Mouse (Mus musculus) CH12.LX (cell line): ENCODE data around the gene Zc3h10. TPM values are rescaled to one million over a fixed set of nuclear protein-coding genes. Genes with fewer than 3 reads are reported as not detected.

ENCODE experiments used
- DNase-seq: peaks from one replicate; pipeline ENCODE4 v3.0.0-alpha.2; 2013; ENCODE audit errors: extremely low read depth
- H3K27ac ChIP-seq: 2 replicates; pipeline ENCODE4 v1.5.1; 2012; ENCODE audit warnings: low read depth, mild to moderate bottlenecking, control low read depth, moderate library complexity; ENCODE audit not compliant: insufficient read depth
- H3K27me3 ChIP-seq: replicated peaks from 2 replicates; pipeline ENCODE3; 2012; ENCODE audit warnings: inconsistent platforms
- H3K36me3 ChIP-seq, 2 experiments: replicated peaks in 1 of 2; 2 replicates each; pipeline versions ENCODE3 to v1.6.1; 2012; ENCODE audit warnings: inconsistent platforms in 1 of 2, low read length in 1 of 2, mild to moderate bottlenecking in 1 of 2, mixed read lengths in 1 of 2, moderate library complexity in 1 of 2; ENCODE audit not compliant: control insufficient read depth in 1 of 2, insufficient read depth in 1 of 2
- H3K4me1 ChIP-seq, 2 experiments: 2 replicates each; pipeline ENCODE4 v1.6.1; 2012; ENCODE audit warnings: inconsistent platforms in 1 of 2, moderate library complexity in 1 of 2; ENCODE audit not compliant: insufficient read depth in 2 of 2, control insufficient read depth in 1 of 2
- H3K4me2 ChIP-seq: 2 replicates; pipeline ENCODE4 v1.6.1; 2012; ENCODE audit warnings: low read depth, mild to moderate bottlenecking, control low read depth; ENCODE audit not compliant: poor library complexity, insufficient read depth, severe bottlenecking
- H3K4me3 ChIP-seq, 3 experiments: fragments of 150-350 bp in 1 of 3; sonication (generic) in 1 of 3; replicated peaks in 1 of 3; 2 replicates each; pipeline versions ENCODE3 to v1.5.1; 2011 to 2012; ENCODE audit warnings: low read depth in 2 of 3, low read length in 2 of 3, mild to moderate bottlenecking in 2 of 3, moderate library complexity in 2 of 3, control low read depth in 1 of 3, improper control_type of control experiment in 1 of 3, inconsistent platforms in 1 of 3, mixed read lengths in 1 of 3; ENCODE audit not compliant: poor library complexity in 1 of 3
- H3K79me2 ChIP-seq: replicated peaks from 2 replicates; pipeline ENCODE4 v1.6.1; 2012; ENCODE audit warnings: mild to moderate bottlenecking, moderate library complexity; ENCODE audit not compliant: control insufficient read depth, poor library complexity, insufficient read depth, severe bottlenecking; ENCODE audit errors: extremely low read depth
- H3K9ac ChIP-seq: 2 replicates; pipeline ENCODE4 v1.6.1; 2012; ENCODE audit warnings: low read depth, mild to moderate bottlenecking, control low read depth, moderate library complexity; ENCODE audit not compliant: insufficient read depth
- H3K9me3 ChIP-seq: replicated peaks from 2 replicates; pipeline ENCODE3; 2012; ENCODE audit warnings: low read length, inconsistent platforms, mixed read lengths
- CHD2 ChIP-seq: IDR thresholded peaks from 2 replicates; pipeline ENCODE4 v1.6.1; 2011; ENCODE audit warnings: low read length, improper control_type of control experiment
- E2F4 ChIP-seq: IDR thresholded peaks from 2 replicates; pipeline ENCODE4 v1.6.1; 2011; ENCODE audit warnings: low read depth, low read length, improper control_type of control experiment; ENCODE audit not compliant: insufficient replicate concordance
- ELF1 ChIP-seq: IDR thresholded peaks from 2 replicates; pipeline ENCODE4 v1.6.1; 2014; ENCODE audit warnings: low read depth, mild to moderate bottlenecking, inconsistent platforms, low read length, improper control_type of control experiment
- EP300 ChIP-seq: IDR thresholded peaks from 2 replicates; pipeline ENCODE4 v1.6.1; 2011; ENCODE audit warnings: low read length, improper control_type of control experiment
- IRF4 ChIP-seq: IDR thresholded peaks from 2 replicates; pipeline ENCODE4 v1.6.1; 2014; ENCODE audit warnings: low read depth, mild to moderate bottlenecking, inconsistent platforms, low read length, improper control_type of control experiment
- KAT2A ChIP-seq: IDR thresholded peaks from 2 replicates; pipeline ENCODE4 v1.6.1; 2012; ENCODE audit warnings: low read length, improper control_type of control experiment, inconsistent platforms; ENCODE audit not compliant: insufficient replicate concordance
- MAFK ChIP-seq: IDR thresholded peaks from 2 replicates; pipeline ENCODE4 v1.6.1; 2011; ENCODE audit warnings: low read length, improper control_type of control experiment; ENCODE audit not compliant: insufficient replicate concordance
- MXI1 ChIP-seq: IDR thresholded peaks from 2 replicates; pipeline ENCODE4 v1.6.1; 2011; ENCODE audit warnings: mild to moderate bottlenecking, low read depth, low read length, improper control_type of control experiment
- PAX5 ChIP-seq: IDR thresholded peaks from 2 replicates; pipeline ENCODE4 v1.6.1; 2012; ENCODE audit warnings: low read length, inconsistent platforms, mixed read lengths
- POLR2A ChIP-seq: IDR thresholded peaks from 2 replicates; pipeline ENCODE4 v1.6.1; 2011; ENCODE audit warnings: low read depth, mild to moderate bottlenecking, improper control_type of control experiment, low read length
- POLR2AphosphoS2 ChIP-seq: IDR thresholded peaks from 2 replicates; pipeline ENCODE4 v1.6.1; 2011; ENCODE audit warnings: low read depth, low read length, improper control_type of control experiment
- RAD21 ChIP-seq: IDR thresholded peaks from 2 replicates; pipeline ENCODE4 v1.6.1; 2011; ENCODE audit warnings: low read depth, mild to moderate bottlenecking, low read length, improper control_type of control experiment, moderate library complexity
- RCOR1 ChIP-seq: conservative IDR thresholded peaks from 2 replicates; pipeline ENCODE4 v1.6.1; 2012; ENCODE audit warnings: low read depth, mild to moderate bottlenecking, inconsistent platforms, low read length, improper control_type of control experiment
- TBP ChIP-seq: conservative IDR thresholded peaks from 2 replicates; pipeline ENCODE4 v1.6.1; 2011; ENCODE audit warnings: low read depth, low read length, improper control_type of control experiment
- TCF12 ChIP-seq: IDR thresholded peaks from 2 replicates; pipeline ENCODE4 v1.6.1; 2014; ENCODE audit warnings: low read depth, mild to moderate bottlenecking, inconsistent platforms, low read length, improper control_type of control experiment
- UBTF ChIP-seq: IDR thresholded peaks from 2 replicates; pipeline ENCODE4 v1.6.1; 2012; ENCODE audit warnings: low read depth, mild to moderate bottlenecking, inconsistent platforms, low read length, improper control_type of control experiment, moderate library complexity
- USF2 ChIP-seq: conservative IDR thresholded peaks from 2 replicates; pipeline ENCODE4 v1.6.1; 2011; ENCODE audit warnings: low read depth, low read length, improper control_type of control experiment
- ZC3H11A ChIP-seq: IDR thresholded peaks from 2 replicates; pipeline ENCODE4 v1.6.1; 2012; ENCODE audit warnings: low read depth, mild to moderate bottlenecking, inconsistent platforms, low read length, improper control_type of control experiment
- ZKSCAN1 ChIP-seq: IDR thresholded peaks from 2 replicates; pipeline ENCODE4 v1.6.1; 2012; ENCODE audit warnings: low read depth, inconsistent platforms, low read length, improper control_type of control experiment, borderline replicate concordance
- ZMIZ1 ChIP-seq: IDR thresholded peaks from 2 replicates; pipeline ENCODE4 v1.6.1; 2012; ENCODE audit warnings: low read depth, mild to moderate bottlenecking, inconsistent platforms, low read length, improper control_type of control experiment
- ZNF384 ChIP-seq: IDR thresholded peaks from 2 replicates; pipeline ENCODE4 v1.6.1; 2012; ENCODE audit warnings: low read depth, low read length, improper control_type of control experiment, inconsistent platforms
- dilution Hi-C: fragments of 300-500 bp; cut with MboI; formaldehyde crosslinking; loops from 2 replicates; pipeline ENCODE4 v1.14.3; 2020; ENCODE audit warnings: low sequenced_read_pairs; ENCODE audit not compliant: extremely low pct_unique_long_range_greater_than_20kb, extremely low pct_ligation_motif_present
- in situ Hi-C: fragments of 300-500 bp; cut with MboI; formaldehyde crosslinking; loops from 3 replicates; pipeline ENCODE4 v1.14.3; 2019; ENCODE audit warnings: low sequenced_read_pairs, low pct_ligation_motif_present, low pct_unique_long_range_greater_than_20kb, mixed read lengths
- polyA plus RNA-seq: library from polyadenylated mRNA; unstranded; fragments of >175 nt; gene quantifications from 2 replicates; pipeline ENCODE4 v1.2.1, GENCODE M21; 2012; ENCODE audit warnings: low read depth; ENCODE audit not compliant: insufficient read length
- total RNA-seq, 2 experiments: library from RNA; depleted of rRNA; stranded (reverse); fragments of 300-350 nt in 1 of 2; fragments of >200 nt in 1 of 2; gene quantifications; 2 replicates each; pipeline ENCODE4 v1.2.3; 2012 to 2014

Zc3h10 gene
- total and polyA plus RNA-seq, 3 experiments, result 14.4 to 19.9 (median 16.2) TPM

- H3K79me2 ChIP-seq, result no peaks in the 10 kb centered on the region
- H3K9ac ChIP-seq, result no peak overlapping the region
- no peaks in the 10 kb centered on the region for H3K9me3 ChIP-seq
- no peaks in the 10 kb centered on the region for H3K27me3 ChIP-seq
- no peak overlapping the region for H3K4me2 ChIP-seq
- no peaks in the 10 kb centered on the region for H3K4me1 ChIP-seq
- H3K4me3 ChIP-seq, result no peak overlapping the region
- H3K27ac ChIP-seq, result no peak overlapping the region
- DNase-seq, result no peak
- TF ChIP-seq PAX5 (no peak), EP300 (no peak), USF2 (no peak), RAD21 (no peak), KAT2A (no peak)
- H3K36me3 ChIP-seq, result peaks cover 81 to 89% of the 10 kb centered on the region in 2 experiments
- dilution Hi-C loops (no loop called here), in situ Hi-C loops (no loop called here)
Observed at GRCm38 (mm10) chr10:128516029-128516428, 31.5 kb downstream of the Zc3h10 start.

- no peaks in the 10 kb centered on the region for H3K4me1 ChIP-seq
- dilution Hi-C loops, result no loop called here
Observed at GRCm38 (mm10) chr10:128515044-128515443, 32.5 kb downstream of the Zc3h10 start.

GRCm38 (mm10) chr10:128511761-128512160, 35.8 kb downstream of the Zc3h10 start:
- Histone ChIP-seq H3K4me1 (no peaks in the 10 kb centered on the region), H3K36me3 (peaks cover 57 to 71% of the 10 kb centered on the region in 2 experiments), H3K4me3 (no peak overlapping the region), H3K9ac (no peak overlapping the region), H3K79me2 (no peaks in the 10 kb centered on the region), H3K27me3 (no peaks in the 10 kb centered on the region), H3K27ac (no peak overlapping the region), H3K4me2 (no peak overlapping the region), H3K9me3 (no peaks in the 10 kb centered on the region)
- in situ Hi-C loops (no loop called here), dilution Hi-C loops (no loop called here)
- no peak for DNase-seq
- no peak for TF ChIP-seq IRF4

More at GRCm38 (mm10) chr10:128515044-128515443, 32.5 kb downstream of the Zc3h10 start:
- Histone ChIP-seq H3K4me3 (no peak overlapping the region), H3K79me2 (no peaks in the 10 kb centered on the region), H3K27me3 (no peaks in the 10 kb centered on the region), H3K36me3 (peaks cover 79 to 87% of the 10 kb centered on the region in 2 experiments), H3K27ac (no peak overlapping the region), H3K4me2 (no peak overlapping the region), H3K9ac (no peak overlapping the region), H3K9me3 (no peaks in the 10 kb centered on the region)
- TF ChIP-seq ZNF384, result no peak
- no peak for TF ChIP-seq E2F4
- no peak for TF ChIP-seq USF2
- no peak for TF ChIP-seq POLR2AphosphoS2
- no peak for TF ChIP-seq TBP
- TF ChIP-seq UBTF, result no peak
- TF ChIP-seq CHD2, result no peak
- TF ChIP-seq ZC3H11A, result no peak
- no peak for TF ChIP-seq ZKSCAN1
- no peak for TF ChIP-seq MAFK
- no peak for TF ChIP-seq POLR2A
- no peak for TF ChIP-seq IRF4
- no peak for TF ChIP-seq ELF1
- TF ChIP-seq ZMIZ1, result no peak
- TF ChIP-seq RCOR1, result no peak
- no peak for TF ChIP-seq TCF12
- TF ChIP-seq MXI1, result no peak
- DNase-seq, result no peak
- in situ Hi-C loops, result no loop called here
